Mouse (Mus musculus) C2C12 (cell line): ENCODE measurements around the gene Gm7029.
"Not testable (repeated sequence)": the region's sequence is repeated elsewhere in the genome, so short reads cannot be mapped to it uniquely, and the experiment has no call there.

ENCODE experiments used
- CEBPB ChIP-seq: IDR thresholded peaks from one replicate; pipeline ENCODE4 v1.6.1; 2011; ENCODE audit warnings: low read depth, mild to moderate bottlenecking, control low read depth, moderate library complexity
- CTCF ChIP-seq: IDR thresholded peaks from one replicate; pipeline ENCODE4 v1.5.1; 2011; ENCODE audit not compliant: control insufficient read depth, insufficient read depth, insufficient read length
- MAX ChIP-seq: IDR thresholded peaks from one replicate; pipeline ENCODE4 v1.6.1; 2011; ENCODE audit warnings: mild to moderate bottlenecking, control low read depth
- MYOD1 ChIP-seq: IDR thresholded peaks from one replicate; pipeline ENCODE4 v1.6.1; 2011; ENCODE audit warnings: low read depth; ENCODE audit not compliant: control insufficient read depth, insufficient read length
- MYOG ChIP-seq: IDR thresholded peaks from one replicate; pipeline ENCODE4 v1.6.1; 2011; ENCODE audit not compliant: control insufficient read depth, insufficient read length; ENCODE audit errors: extremely low read depth
- USF1 ChIP-seq: IDR thresholded peaks from one replicate; pipeline ENCODE4 v1.6.1; 2011; ENCODE audit warnings: low read depth, mild to moderate bottlenecking, control low read depth, moderate library complexity

DNA sequence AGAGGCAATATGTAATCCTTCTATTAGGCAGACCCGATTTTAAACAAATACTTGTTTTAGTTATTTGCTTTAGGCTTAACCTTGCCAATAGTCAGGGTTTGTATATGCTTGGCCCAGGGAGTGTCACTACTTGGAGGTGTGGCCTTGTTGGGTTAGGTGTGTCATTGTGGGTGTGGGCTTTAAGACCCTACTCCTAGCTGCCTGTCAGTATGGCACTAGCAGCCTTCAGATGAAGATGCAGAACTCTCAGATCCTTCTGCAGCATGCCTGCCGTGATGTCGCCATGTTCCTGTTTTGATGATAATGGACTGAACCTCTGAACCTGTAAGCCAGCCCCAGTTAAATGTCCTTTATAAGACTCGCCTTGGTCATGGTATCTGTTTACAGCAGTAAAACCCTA is 19.4 kb downstream of the Gm7029 start:
- not testable (repeated sequence) for TF ChIP-seq MYOD1, CEBPB, CTCF, USF1, MYOG, MAX
